In genomic region chr7:67371891-67372672, GRCm38 (mm10) we compare ENCODE assay signal across 8 mouse cellular contexts. TPM values are rescaled to one million over a fixed set of nuclear protein-coding genes. Genes with fewer than 3 reads are reported as not detected.
DNase-seq lines count a peak whose midpoint lies in the region; ATAC-seq and TF ChIP-seq lines count a peak whose summit lies in the region.

No protein-coding gene starts in this region.

- ATAC-seq in embryonic facial prominence, embryonic 15.5 days (ENCODE audit: insufficient number of reproducible peaks, low FRiP score, low TSS enrichment, low read depth), result peak; percentile 75
- peak; percentile 64 for ATAC-seq in limb, embryonic 12.5 days (ENCODE audit: insufficient number of reproducible peaks, insufficient read depth, low FRiP score, low TSS enrichment, low read depth)

- H3K36me3 ChIP-seq in embryonic facial prominence, embryonic 15.5 days, result no peaks in the 10 kb centered on the region
- H3K36me3 ChIP-seq in limb, embryonic 12.5 days, result no peaks in the 10 kb centered on the region
- H3K36me3 ChIP-seq in myocyte (ENCODE audit: control insufficient read depth, insufficient read depth), result peaks cover 10% of the 10 kb centered on the region

- peak overlapping the region; percentile 92 for H3K4me3 ChIP-seq in embryonic facial prominence, embryonic 15.5 days (replicated peaks)
- H3K4me3 ChIP-seq in limb, embryonic 12.5 days (replicated peaks), result peak overlapping the region; percentile 91
- H3K4me3 ChIP-seq in myocyte, result peak overlapping the region; percentile 57

- peak overlapping the region; percentile 99 for H3K27ac ChIP-seq in embryonic facial prominence, embryonic 15.5 days (replicated peaks)
- peak overlapping the region; percentile 99 for H3K27ac ChIP-seq in limb, embryonic 12.5 days

- no peaks in the 10 kb centered on the region for H3K9me3 ChIP-seq in embryonic facial prominence, embryonic 15.5 days (replicated peaks)
- H3K9me3 ChIP-seq in limb, embryonic 12.5 days, result no peaks in the 10 kb centered on the region

- no peaks in the 10 kb centered on the region for H3K27me3 ChIP-seq in embryonic facial prominence, embryonic 15.5 days
- H3K27me3 ChIP-seq in limb, embryonic 12.5 days, result no peaks in the 10 kb centered on the region
- H3K27me3 ChIP-seq in myocyte (ENCODE audit: control insufficient read depth, insufficient read depth, insufficient read length), result no peaks in the 10 kb centered on the region

- WGBS in embryonic facial prominence, embryonic 15.5 days, result under 1% methylated on average over 53 of the region's 75 CpGs
- WGBS in limb, embryonic 12.5 days, result under 1% methylated on average over 34 of the region's 75 CpGs

- intact Hi-C loops in heart, postnatal 25 days (cut with DNase I), result loop anchor here (5.0 kb wide), 1 partner anchor 175 kb away; no protein-coding TSS in a partner anchor

- peak overlapping the region; percentile 99 for H3K9ac ChIP-seq in embryonic facial prominence, embryonic 15.5 days
- peak overlapping the region; percentile 96 for H3K9ac ChIP-seq in limb, embryonic 12.5 days (replicated peaks)

- TF ChIP-seq POLR2A in myocyte (IDR thresholded peaks at IDR 0.05; ENCODE audit: insufficient read length, low read depth), result no peak

- H3ac ChIP-seq in myocyte (ENCODE audit: control insufficient read depth, insufficient read length), result peak overlapping the region; percentile 89

- peak overlapping the region; percentile 91 for H3K4me2 ChIP-seq in embryonic facial prominence, embryonic 15.5 days (replicated peaks)
- peak overlapping the region; percentile 92 for H3K4me2 ChIP-seq in limb, embryonic 12.5 days
- H3K4me2 ChIP-seq in myocyte (ENCODE audit: low read depth), result peak overlapping the region; percentile 76

- H3K79me2 ChIP-seq in myocyte (ENCODE audit: control insufficient read depth, insufficient read depth), result peaks cover 51% of the 10 kb centered on the region

- peak; percentile 14 to 29 for DNase-seq in layer of hippocampus, postnatal 25 days (ENCODE audit: extremely low spot score in 1 of 2, low spot score in 1 of 2)
- no peak for DNase-seq in layer of hippocampus, adult 18-20 months (ENCODE audit: low spot score in 2 of 2)
- peak; percentile 51 for DNase-seq in adrenal gland, adult 2 months
- peak; percentile 21 for DNase-seq in heart, postnatal 25 days (ENCODE audit: low spot score)
- DNase-seq in thymus, postnatal 25 days, result peak; percentile 57

- peaks cover 13% of the 10 kb centered on the region for H3K4me1 ChIP-seq in embryonic facial prominence, embryonic 15.5 days
- H3K4me1 ChIP-seq in limb, embryonic 12.5 days (replicated peaks), result peaks cover 12% of the 10 kb centered on the region

TF ChIP-seq in myocyte, 11 proteins besides CTCF, POLR2A, EP300 and RAD21:
- no peak for TF ChIP-seq TCF3 (IDR thresholded peaks at IDR 0.05; ENCODE audit: insufficient read length, low read depth)
- TF ChIP-seq MYOD1 (IDR thresholded peaks at IDR 0.05; ENCODE audit: control insufficient read depth in 1 of 3, insufficient read length in 2 of 3, low read depth in 2 of 3), result peak in 1 of 3 experiments; percentile 10

RNA-seq across cellular contexts. Expression of gene Mef2a, which starts 0.6 kb away (rescaled TPM):
- 100 to 1,000 TPM; 137 to 159 TPM for total RNA-seq in layer of hippocampus, postnatal 25 days (2021)
- total RNA-seq in layer of hippocampus, adult 18-20 months (2021), result 100 to 1,000 TPM; 143 to 156 TPM
- 10 to 100 TPM; 49.3 to 60.3 TPM for total RNA-seq in adrenal gland, adult 2 months (2021)
- 24.0 and 28.8 TPM in 2 replicates for polyA plus RNA-seq in adrenal gland, adult 2 months (2012; rRNA removed)
- polyA plus RNA-seq in embryonic facial prominence, embryonic 15.5 days (2015; fragmentation: Nextera tagmentation; extraction: Ambion mirVana), result 50.3 and 56.2 TPM in 2 replicates
- total RNA-seq in heart, postnatal 25 days (2021), result 100 to 1,000 TPM; 130 to 147 TPM
- 30.3 and 32.0 TPM in 2 replicates for polyA plus RNA-seq in limb, embryonic 12.5 days (2016; fragmentation: Nextera tagmentation; extraction: Ambion mirVana)
- polyA plus RNA-seq in myocyte (2012; fragmentation: generic; extraction: Trizol), result 64.5 TPM

Comparison
In these comparisons a context has a peak if more than half of its experiments do, and no peak if none do; other contexts are left out.
1. DNase-seq: peak in layer of hippocampus, postnatal 25 days (2 of 2), adrenal gland, adult 2 months (single experiment), heart, postnatal 25 days (single experiment) and thymus, postnatal 25 days (single experiment); none in layer of hippocampus, adult 18-20 months (0 of 2).
2. Peak in every context shown above with its lines, with median percentiles within 50 percentile points of each other: H3K4me2 ChIP-seq and H3K4me3 ChIP-seq.